Mouse (Mus musculus) G1E (cell line): Measurements from ENCODE around the gene Otop1. TPM values are rescaled to one million over a fixed set of nuclear protein-coding genes. Genes with fewer than 3 reads are reported as not detected.

Experiments
- ATAC-seq: 2 replicates; pipeline ENCODE4 v1.8.0; 2016; ENCODE audit warnings: mild to moderate bottlenecking; ENCODE audit not compliant: insufficient number of reproducible peaks, poor library complexity, low FRiP score, severe bottlenecking; ENCODE audit errors: extremely low read depth
- DNase-seq: peaks from one replicate; pipeline ENCODE4 v3.0.0; 2012; ENCODE audit warnings: low spot score
- H3K27me3 ChIP-seq: 2 replicates; pipeline ENCODE4 v1.6.1; 2012; ENCODE audit warnings: mild to moderate bottlenecking, low read length, inconsistent platforms; ENCODE audit not compliant: insufficient read depth
- H3K36me3 ChIP-seq: replicated peaks from 2 replicates; pipeline ENCODE3; 2012; ENCODE audit warnings: mild to moderate bottlenecking, inconsistent platforms
- H3K4me1 ChIP-seq: 2 replicates; pipeline ENCODE4 v1.6.1; 2012; ENCODE audit warnings: low read depth, low read length, inconsistent platforms, mixed read lengths; ENCODE audit not compliant: insufficient read depth
- H3K4me3 ChIP-seq: 2 replicates; pipeline ENCODE4 v1.5.1; 2012; ENCODE audit warnings: low read depth, mild to moderate bottlenecking, inconsistent platforms, low read length, moderate library complexity, mixed read lengths
- H3K9me3 ChIP-seq: replicated peaks from 2 replicates; pipeline ENCODE4 v1.6.1; 2012; ENCODE audit warnings: inconsistent platforms
- CTCF ChIP-seq: IDR thresholded peaks from 2 replicates; pipeline ENCODE4 v1.5.1; 2012; ENCODE audit warnings: low read depth, low read length, inconsistent platforms, mixed read lengths
- GATA1 ChIP-seq: IDR thresholded peaks from 2 replicates; pipeline ENCODE4 v1.6.1; 2012; ENCODE audit warnings: borderline replicate concordance, low read length, inconsistent platforms, mixed read lengths
- GATA2 ChIP-seq: IDR thresholded peaks from 2 replicates; pipeline ENCODE4 v1.6.1; 2012; ENCODE audit warnings: low read depth, low read length, inconsistent platforms, borderline replicate concordance
- POLR2AphosphoS5 ChIP-seq: IDR thresholded peaks from 2 replicates; pipeline ENCODE4 v1.6.1; 2012; ENCODE audit warnings: low read depth, low read length, inconsistent platforms; ENCODE audit not compliant: insufficient replicate concordance
- TAL1 ChIP-seq: conservative IDR thresholded peaks from 2 replicates; pipeline ENCODE4 v1.6.1; 2012; ENCODE audit warnings: low read depth, low read length, inconsistent platforms, mixed read lengths
- polyA plus RNA-seq: library from polyadenylated mRNA; stranded (reverse); fragments of >175 nt; gene quantifications from 2 replicates; pipeline ENCODE4 v1.2.3, GENCODE M21; 2012
- total RNA-seq, 2 experiments: library from RNA; stranded (forward) in 1 of 2; stranded (reverse) in 1 of 2; fragments of 200-1000 nt in 1 of 2; fragments of >200 nt in 1 of 2; fragmentation: Nextera tagmentation in 1 of 2; gene quantifications; 2 replicates each; pipeline ENCODE4 v1.2.3; 2014 to 2017

Gene Otop1
- total and polyA plus RNA-seq, 3 experiments, result 0.05 TPM; not detected in 2

GRCm38 (mm10) chr5:38260107-38260682, 15.6 kb upstream of the Otop1 start, which contains the start of gene Tmem128:
Tmem128 (plus strand) TSS chr5:38260185.
- TF ChIP-seq TAL1, result no peak
- no peak for TF ChIP-seq GATA1
- TF ChIP-seq GATA2, result no peak
- no peak for TF ChIP-seq POLR2AphosphoS5
- no peak for TF ChIP-seq CTCF
- DNase-seq, result peak; percentile 62

GRCm38 (mm10) chr5:38270942-38271341, 4.8 kb upstream of the Otop1 start:
- DNase-seq, result no peak
- ATAC-seq, result no peak
- Histone ChIP-seq H3K4me1 (peaks cover 3% of the 10 kb centered on the region; the same call in 1 of the 2 replicates), H3K9me3 (no peaks in the 10 kb centered on the region), H3K27me3 (no peaks in the 10 kb centered on the region), H3K4me3 (no peak overlapping the region), H3K36me3 (peaks cover 58% of the 10 kb centered on the region)
- TF ChIP-seq GATA2 (no peak), TAL1 (no peak), CTCF (no peak), GATA1 (no peak), POLR2AphosphoS5 (no peak)

More at GRCm38 (mm10) chr5:38260107-38260682, 15.6 kb upstream of the Otop1 start, which contains the start of gene Tmem128:
- peak; percentile 65; the same call in 1 of the 2 replicates for ATAC-seq
- Histone ChIP-seq H3K4me3 (peak within 1 kb of the TSS; percentile 85), H3K27me3 (peaks cover 5% of the 10 kb centered on the region; the same call in 1 of the 2 replicates), H3K4me1 (peaks cover 18% of the 10 kb centered on the region; the same call in 1 of the 2 replicates), H3K9me3 (no peaks in the 10 kb centered on the region), H3K36me3 (peaks cover 36% of the 10 kb centered on the region)

GRCm38 (mm10) chr5:38273831-38274230, 1.9 kb upstream of the Otop1 start:
- H3K27me3 ChIP-seq, result peaks cover 22% of the 10 kb centered on the region
- peaks cover 30% of the 10 kb centered on the region for H3K36me3 ChIP-seq
- H3K9me3 ChIP-seq, result no peaks in the 10 kb centered on the region
- no peak for DNase-seq
- H3K4me1 ChIP-seq, result peaks cover 3% of the 10 kb centered on the region; the same call in 1 of the 2 replicates
- TF ChIP-seq POLR2AphosphoS5 (no peak), GATA2 (no peak), CTCF (no peak), TAL1 (no peak), GATA1 (no peak)
- H3K4me3 ChIP-seq, result no peak overlapping the region
- no peak for ATAC-seq

GRCm38 (mm10) chr5:38276451-38276850, 679 bp downstream of the Otop1 start:
- DNase-seq (no peak), ATAC-seq (no peak)
- Histone ChIP-seq H3K4me1 (peaks cover 3% of the 10 kb centered on the region; the same call in 1 of the 2 replicates), H3K9me3 (no peaks in the 10 kb centered on the region), H3K36me3 (peaks cover 9% of the 10 kb centered on the region), H3K27me3 (peaks cover 28% of the 10 kb centered on the region), H3K4me3 (no peak overlapping the region)
- TF ChIP-seq GATA1 (no peak), POLR2AphosphoS5 (no peak), GATA2 (no peak), TAL1 (no peak), CTCF (no peak)

GRCm38 (mm10) chr5:38277098-38277866, 1.5 kb downstream of the Otop1 start:
- ATAC-seq (no peak), DNase-seq (no peak)
- Histone ChIP-seq H3K36me3 (peaks cover 3% of the 10 kb centered on the region), H3K4me1 (peaks cover 3% of the 10 kb centered on the region; the same call in 1 of the 2 replicates), H3K4me3 (no peak overlapping the region; the same call in 1 of the 2 replicates), H3K27me3 (peaks cover 28% of the 10 kb centered on the region), H3K9me3 (no peaks in the 10 kb centered on the region)
- no peak for TF ChIP-seq CTCF
- no peak for TF ChIP-seq POLR2AphosphoS5
- TF ChIP-seq TAL1, result no peak
- no peak for TF ChIP-seq GATA1
- no peak for TF ChIP-seq GATA2

GRCm38 (mm10) chr5:38277936-38278600, 2.3 kb downstream of the Otop1 start:
- no peak for DNase-seq
- Histone ChIP-seq H3K9me3 (no peaks in the 10 kb centered on the region), H3K4me1 (peaks cover 3% of the 10 kb centered on the region; the same call in 1 of the 2 replicates), H3K4me3 (no peak overlapping the region), H3K36me3 (no peaks in the 10 kb centered on the region), H3K27me3 (peaks cover 28% of the 10 kb centered on the region)
- ATAC-seq, result no peak
- TF ChIP-seq TAL1, result no peak
- no peak for TF ChIP-seq GATA2
- no peak for TF ChIP-seq CTCF
- no peak for TF ChIP-seq POLR2AphosphoS5
- TF ChIP-seq GATA1, result no peak
